Mouse (Mus musculus): ENCODE measurements at regions not wholly inside any gene's neighbourhood (a gene's known extent, or its start where the extent isn't known, plus 50 kb on each side); places are given as distances from the start of the nearest gene placed in this dataset.

DNA sequence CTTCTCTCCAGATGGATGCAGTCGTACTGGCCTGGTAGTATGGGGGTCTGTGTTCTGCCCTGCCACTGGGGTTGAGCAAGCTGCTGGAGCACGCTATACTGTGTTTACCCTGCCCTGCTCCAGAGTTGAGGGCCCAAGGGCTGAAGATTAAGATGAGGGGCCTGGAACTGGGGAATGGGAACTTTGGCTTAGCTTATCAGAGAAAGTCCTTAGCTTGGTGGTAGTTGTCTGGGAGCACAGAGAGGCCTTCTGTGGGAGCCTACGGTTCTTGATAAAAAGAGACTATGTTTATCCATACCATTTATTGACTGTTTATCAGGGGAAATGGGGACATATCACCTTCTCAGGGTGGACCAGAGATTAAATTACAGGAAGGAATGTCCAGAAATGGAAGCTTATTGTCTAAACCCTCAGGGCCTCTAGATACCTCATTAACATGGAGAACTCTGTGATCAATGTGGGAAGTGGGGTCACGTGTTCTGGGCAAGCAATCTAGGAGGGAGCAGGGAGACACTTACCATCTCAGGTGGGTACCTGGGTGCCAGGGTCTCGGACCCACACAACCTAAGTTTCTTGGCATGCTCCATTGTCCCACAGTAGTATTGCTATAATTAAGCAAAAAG is 58.7 kb downstream of the Mycn start:
- in situ Hi-C loops (cut with MboI, MseI) = no loop called here

DNA sequence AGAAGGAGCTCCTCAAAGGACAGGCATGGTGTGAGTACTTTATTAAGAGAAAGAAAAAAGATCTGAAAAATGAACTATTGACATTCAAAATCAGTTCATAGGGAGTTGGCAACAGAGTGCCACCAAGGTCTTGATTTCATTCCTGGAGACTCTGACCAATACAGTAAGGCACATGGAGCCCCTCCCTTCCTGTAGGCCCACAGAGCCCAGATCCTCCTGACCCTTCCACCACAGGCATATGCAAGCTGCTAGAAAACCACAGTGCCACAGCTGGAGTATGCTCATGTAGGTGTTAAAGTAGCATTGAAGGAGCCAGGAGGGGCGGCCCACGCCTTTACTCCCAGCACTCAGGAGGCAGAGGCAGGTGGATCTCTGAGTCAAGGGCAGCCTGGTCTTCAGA is 63.7 kb downstream of the Mycn start:
- in situ Hi-C loops (cut with MboI, MseI) = no loop called here

DNA sequence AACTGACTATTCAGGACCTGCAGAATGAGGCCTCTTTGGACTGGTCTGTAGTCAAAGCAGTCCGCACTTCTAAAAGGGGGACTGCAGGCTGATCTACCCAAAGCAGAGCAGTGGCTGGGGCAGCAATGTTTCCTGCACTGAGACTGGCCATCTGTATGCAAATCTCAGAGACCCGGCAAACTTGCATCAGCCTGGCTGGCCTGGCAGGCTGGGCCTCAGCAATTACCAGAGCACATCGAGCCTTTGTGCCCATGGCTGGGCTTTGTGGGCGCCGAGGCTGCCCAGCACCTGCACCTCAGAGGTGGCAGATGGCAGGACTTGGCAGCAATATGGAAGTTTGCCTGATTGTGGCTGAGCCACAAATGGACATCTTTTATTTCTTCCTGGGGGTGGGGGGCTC is 64.2 kb downstream of the Mycn start:
- in situ Hi-C loops (cut with MboI, MseI) = no loop called here

DNA sequence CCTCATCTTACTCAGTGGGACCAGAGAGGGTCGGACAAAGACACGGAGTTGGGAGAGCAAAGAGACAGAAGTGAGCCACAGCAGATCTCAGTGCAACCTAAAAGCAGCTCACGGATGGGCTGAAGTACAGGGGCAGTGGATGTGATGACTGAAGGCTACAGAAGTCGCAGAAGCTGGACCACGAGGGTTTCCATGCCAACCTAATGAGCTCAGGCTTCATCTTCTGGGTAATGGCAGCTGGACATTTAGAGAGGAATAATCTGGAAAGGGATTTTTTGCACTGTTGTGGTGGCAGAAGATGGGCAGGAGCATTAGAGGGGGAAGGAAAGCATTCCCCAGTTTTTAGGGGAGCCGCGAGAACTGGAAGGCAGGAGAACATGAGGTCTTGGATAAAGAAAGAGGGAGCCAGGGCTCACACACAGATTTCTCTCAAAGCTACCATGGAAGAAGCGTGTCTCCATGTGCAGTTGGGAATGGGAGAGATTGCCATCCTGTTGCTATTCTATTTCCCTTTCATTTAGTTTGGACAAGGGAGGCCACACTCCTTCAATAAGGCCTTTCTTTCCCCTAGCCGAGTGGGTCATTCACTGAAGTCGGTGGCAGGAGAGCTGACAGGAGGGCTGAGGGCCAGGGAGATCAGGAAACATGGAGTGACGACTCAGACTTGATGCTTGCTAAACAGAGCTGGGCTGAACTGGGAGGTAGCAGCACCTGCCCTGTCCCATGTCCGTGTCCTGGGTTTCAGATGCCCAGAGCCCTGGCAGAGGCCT is 65.6 kb downstream of the Mycn start:
- in situ Hi-C loops (cut with MboI, MseI) = no loop called here

DNA sequence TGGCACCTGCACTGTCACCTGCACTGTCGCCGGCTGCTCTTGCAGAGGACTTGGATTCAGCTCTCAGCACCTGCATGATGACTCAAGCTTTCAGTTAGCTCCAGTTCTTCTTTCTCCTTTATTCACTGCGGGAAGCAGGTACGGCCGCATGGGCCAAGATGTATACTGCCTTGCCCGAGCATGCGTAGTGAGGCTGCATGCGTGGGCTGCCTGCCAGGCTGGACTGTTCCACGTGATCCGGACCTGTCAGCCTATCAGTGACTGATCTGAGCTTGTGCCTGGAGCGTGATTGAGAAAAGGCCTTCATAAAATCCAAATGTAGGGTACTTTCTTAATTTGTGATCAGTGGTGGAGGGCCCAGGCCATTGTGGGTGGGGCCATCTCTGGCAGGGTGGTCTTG is 68.2 kb downstream of the Mycn start:
- in situ Hi-C loops (cut with MboI, MseI) = no loop called here

DNA sequence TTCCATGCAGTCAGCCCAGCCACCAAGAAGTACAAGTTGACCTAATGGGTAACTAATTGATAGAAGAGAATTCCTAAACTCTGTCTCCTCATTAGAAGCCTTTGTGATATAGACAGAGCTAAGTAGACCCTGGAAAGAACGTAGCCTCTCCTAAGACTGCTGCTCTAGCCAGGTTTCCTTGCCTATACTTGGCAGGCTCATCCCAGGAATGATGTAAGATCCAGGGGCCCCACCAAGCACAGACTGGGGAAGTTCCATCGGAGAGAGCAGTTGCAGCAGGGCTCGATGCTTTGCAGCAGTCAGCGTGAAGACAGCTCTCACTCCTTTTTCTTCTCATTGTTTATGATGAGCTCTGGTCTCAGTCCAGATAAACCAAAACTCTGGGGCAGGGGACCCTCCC is 68.7 kb downstream of the Mycn start:
- in situ Hi-C loops (cut with MboI, MseI) = no loop called here

DNA sequence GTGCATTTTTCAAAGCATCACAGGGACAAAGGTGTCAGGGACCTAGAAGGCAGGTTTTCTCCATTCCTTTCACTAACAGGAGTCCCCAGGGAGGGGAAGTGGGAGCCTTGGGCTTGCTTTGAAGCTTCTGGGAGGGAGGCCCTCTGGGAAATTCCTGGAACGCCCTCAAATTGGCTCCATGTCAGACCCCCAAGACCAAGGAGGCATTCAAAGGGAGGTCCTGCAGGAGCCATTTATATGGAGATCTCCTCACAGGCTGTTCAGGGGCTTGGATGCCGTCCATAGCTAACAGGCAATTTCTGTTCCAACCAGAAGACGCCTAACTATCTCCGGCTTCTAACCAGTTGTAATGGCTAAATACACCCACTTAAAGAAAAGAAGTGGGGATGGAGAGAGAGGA is 70.4 kb downstream of the Mycn start:
- in situ Hi-C loops (cut with MboI, MseI) = no loop called here

DNA sequence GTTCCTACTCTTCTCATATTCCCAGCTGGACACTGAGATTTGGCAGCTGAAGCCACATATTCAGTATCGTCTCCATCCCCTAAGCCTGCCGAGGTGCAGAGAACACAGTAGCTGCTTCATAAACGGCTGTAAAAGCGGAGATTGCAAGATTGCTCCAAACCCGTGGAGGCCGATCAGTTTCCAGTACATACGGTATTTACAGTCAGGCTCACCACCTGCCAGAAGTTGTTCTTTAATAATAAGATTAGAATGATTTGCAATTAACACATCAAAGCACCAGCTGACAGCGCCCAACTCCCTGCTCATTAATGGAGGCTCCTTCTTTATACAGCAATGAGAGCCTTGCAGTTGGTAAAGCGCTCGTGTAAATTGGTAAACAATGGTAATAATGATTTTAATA is 75.1 kb downstream of the Mycn start:
- in situ Hi-C loops (cut with MboI, MseI) = no loop called here

DNA sequence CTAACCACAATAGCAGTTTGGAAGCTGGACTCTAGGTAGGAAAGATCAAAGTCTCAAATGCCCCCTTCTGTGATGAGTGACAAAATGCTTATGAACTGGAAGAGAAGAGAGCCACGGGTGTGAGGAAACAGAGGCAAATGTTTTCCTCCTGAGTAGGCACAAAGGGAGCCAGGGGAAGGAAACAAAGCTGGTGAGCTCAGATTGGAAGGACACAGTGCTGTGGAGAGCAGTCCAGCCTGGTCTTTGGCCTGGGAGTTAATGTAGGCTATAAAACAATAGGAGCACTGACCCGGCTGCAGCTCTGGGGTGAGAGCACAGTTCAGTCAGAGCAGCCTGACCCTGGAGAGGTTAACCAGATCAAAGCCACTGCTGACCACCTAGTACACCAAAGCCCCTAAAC is 91.0 kb downstream of the Mycn start:
- in situ Hi-C loops (cut with MboI, MseI) = no loop called here

DNA sequence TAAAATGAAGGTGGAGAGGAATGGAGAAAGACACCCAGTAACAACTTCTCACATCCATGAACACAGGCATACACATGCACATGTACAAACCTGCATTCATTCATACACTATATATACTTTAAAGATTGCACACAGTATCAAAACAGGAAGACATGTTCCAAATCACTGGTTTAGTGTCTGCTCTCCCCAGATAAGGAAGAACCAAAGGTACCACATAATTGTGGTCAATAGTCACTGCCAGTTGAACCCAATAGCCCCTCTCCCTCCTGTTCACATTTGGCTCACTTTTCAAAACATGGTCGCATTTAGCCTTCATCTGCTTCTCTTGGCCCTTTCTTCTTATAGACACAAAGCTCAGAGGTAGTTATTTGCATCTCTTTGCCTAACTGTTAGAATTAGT is 95.0 kb downstream of the Mycn start:
- in situ Hi-C loops (cut with MboI, MseI) = no loop called here

DNA sequence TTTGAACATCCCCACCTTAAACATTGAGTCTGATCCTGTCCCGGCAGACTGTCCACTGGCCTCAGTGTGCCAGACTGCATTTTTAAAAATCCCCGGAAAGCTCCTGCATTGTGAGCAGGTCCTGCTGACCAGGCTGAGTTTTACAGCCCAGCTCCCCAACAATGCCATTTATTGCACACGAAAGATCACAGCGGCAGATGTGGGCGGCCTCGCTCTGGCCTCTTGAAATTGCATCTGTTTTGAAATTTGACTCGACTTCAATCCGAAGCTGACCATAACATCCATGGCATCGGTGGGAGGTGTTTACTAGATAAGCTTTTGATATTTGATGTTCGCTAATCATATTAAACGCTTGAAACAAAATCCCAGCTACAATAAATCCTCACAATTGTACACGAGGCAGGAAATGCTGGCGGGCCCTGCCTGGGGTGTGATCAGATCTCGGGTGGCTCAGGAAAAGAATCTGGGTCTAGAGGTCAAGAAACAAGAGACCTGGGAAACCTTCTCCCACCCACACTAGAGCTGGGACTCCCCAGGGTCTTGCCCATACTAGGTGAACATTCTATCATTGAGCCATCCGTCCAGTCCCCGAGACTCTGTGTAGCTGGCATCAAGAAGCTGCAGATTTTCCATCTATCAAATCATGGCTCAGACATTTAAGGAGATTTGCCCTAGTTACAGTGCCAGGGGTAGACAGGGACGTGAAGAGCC is 99.3 kb downstream of the Mycn start:
- in situ Hi-C loops (cut with MboI, MseI) = no loop called here

DNA sequence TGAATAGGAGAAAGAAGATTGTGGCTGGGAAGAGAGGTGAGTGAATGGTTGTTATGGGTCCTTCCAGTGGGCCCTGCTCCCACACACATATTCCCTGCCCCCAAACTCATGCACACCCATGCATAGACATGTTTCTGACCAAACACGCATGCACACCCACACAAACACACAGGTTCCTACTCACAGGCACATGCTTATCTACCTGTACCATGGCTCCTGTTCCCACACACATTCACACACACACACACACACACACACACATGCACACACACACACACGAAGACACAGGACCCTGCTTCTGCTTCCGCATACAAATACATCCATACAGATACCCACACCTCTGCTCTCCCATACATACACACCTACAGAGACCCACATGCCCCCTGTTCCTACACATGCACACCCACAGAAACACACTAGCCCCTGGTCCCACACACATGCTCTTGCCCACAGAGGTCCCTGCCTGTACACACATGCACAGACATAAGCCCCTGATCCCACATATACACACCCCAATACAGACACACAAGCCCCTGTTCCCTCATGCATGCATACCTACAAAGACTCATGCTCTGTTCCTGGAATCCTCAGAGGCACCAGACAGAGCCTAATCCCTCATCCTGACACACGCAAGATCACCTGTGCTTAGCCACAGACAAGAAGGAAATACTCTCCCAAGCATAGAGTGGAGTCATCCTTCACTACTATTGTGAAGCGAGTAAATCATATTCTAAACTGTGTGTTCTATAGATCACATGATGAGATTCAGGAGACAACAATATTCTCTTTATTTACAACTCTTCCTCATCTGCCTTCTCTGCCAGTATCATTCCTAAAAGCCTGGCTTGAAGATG is 100.1 kb downstream of the Mycn start:
- in situ Hi-C loops (cut with MboI, MseI) = no loop called here

DNA sequence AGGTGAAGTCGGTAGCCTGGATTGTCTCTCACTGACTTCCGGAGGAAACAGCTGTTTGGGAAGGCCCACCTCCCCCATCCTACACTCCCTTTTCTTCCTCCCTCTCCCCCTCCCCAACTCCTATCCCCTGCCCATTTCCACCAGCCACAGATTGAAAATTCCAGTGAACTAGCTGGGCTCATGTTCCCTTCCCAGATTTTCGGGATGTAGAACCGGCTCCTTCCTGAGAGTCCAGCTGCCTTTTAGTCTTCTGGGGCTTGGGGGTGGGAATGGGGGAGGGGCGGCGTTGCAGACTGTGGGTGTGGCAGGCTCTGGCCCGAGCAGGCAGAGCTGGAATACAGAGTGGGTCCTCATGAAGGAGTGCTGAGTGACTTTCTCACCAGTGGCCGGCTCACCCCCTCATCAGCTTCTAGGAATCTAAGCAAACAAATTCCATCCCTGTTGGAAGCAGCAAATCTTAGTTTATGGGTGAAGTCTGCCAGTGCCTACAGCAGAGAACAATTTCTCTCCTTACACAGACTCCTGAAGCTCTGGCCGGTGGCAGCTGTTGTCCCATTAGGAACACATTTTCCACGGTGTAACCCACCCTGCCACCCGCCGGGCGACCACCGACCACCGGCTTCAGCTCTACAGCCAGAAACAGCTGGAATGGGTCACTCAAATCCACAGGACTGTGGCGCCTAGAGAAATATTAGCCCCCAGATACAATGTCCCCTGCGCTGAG is 100.9 kb downstream of the Mycn start:
- in situ Hi-C loops (cut with MboI, MseI) = no loop called here

DNA sequence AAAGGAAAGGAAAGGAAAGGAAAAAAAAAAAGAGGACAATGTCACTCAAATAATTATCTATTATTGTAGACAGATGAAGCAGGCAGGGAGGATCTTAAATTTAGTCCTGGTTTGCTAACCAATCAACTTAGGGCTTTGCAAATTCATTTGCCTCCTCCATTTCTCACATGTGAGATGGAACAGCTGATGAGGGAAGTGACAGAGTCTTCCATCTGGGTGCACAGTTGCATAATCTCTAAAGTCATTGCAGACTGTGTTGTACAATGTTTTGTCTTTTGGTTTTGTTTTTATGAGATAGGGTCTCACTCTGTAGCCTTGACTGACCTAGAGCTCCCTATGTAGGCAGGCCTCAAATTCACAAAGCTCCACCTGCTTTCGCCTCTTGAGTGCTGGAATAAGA is 103.9 kb downstream of the Mycn start:
- in situ Hi-C loops (cut with MboI, MseI) = no loop called here

DNA sequence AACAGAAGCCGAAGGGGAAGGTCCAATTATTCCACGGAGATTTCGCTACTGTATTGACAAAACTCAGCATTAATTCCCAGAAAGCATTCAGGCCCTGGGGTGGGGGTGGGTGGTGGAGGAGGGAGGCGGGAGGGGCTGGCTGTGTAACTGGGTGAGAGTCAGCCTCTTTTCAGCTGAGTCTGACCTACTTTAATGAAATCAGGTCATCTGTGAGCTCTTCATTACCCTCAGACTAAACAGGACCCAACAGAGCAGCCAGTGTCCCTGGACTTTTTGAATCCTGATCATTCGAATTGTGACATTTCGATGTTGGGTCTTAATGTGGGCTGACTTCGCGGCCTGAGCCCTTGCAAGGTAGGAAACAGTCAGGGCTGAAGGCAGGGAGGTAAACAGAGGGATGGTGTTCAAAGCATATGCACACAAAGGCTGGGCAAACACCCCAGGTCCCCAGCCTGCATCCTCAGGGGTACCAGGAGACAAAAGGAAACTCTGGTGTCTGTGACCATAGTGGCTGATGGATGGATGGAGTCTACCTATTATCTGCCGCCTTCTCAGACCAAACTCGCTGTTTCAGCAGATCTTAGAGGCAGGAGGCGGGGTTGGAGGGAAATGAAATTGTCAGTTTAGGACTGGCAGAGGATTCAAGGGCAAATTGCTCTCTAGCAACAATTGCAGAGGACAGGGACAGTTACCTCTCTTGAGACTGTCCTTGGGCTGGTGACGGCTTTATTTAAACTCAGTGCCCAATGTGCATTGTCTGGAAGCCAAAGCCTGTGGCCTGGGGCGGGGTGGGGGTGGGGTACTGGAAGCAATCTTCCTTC is 113.7 kb downstream of the Mycn start:
- in situ Hi-C loops (cut with MboI, MseI) = no loop called here

DNA sequence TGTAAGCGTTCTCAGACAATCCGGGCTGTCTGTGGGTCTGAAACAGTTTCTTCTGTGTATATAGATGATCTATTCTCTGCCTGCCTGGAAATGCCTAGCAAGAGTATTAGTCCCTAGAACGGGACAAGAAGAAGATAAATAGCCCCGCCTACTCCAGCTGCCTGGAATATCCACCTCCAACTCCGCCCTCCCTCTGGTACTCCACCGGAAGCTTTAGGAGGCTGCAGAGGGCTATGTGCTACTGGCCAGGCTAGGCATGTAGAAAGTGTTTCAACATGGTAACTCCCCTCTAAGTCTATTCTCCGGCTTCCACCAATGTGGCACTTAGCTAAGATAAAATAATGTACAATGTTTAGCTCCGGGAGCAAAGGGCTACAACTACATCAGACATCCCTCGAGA is 114.3 kb downstream of the Mycn start:
- in situ Hi-C loops (cut with MboI, MseI) = no loop called here

DNA sequence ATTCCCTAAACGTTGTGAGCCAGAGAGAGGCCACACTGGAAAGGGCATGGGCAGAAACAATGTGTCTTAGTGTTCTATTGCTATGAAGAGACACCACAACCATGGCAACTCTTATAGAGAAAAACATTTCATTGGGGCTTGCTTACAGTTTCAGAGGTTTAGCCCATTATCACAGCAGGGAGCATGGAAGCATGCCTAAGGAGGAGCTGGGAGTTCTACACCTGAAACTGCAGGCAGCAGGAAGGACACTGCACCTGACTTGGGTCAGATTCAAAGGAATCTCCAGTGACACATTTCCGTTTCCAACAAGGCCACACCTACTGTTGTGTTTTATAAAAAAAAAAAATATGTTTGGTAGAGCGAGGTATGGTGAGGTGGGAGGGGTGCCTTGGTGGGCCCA is 115.3 kb downstream of the Mycn start:
- in situ Hi-C loops (cut with MboI, MseI) = no loop called here

DNA sequence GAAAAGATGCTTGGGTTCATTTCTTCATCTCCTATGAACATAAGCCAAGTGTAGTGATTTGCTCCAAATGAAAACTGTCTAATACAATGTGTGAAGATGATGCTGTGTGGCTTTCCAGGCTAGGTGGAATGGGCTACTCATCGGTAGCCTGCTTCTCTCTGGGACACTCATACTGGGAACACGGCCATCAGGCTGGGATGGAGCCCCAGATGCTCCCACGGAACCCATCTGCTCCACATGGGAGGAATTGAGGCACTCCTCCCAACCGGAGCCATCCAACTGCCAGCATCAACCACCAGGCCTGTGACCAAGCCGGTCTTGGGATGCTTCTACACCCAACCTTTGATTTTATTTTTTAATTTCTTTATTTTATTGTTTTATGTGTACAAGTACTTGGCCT is 115.9 kb downstream of the Mycn start:
- in situ Hi-C loops (cut with MboI, MseI) = no loop called here

DNA sequence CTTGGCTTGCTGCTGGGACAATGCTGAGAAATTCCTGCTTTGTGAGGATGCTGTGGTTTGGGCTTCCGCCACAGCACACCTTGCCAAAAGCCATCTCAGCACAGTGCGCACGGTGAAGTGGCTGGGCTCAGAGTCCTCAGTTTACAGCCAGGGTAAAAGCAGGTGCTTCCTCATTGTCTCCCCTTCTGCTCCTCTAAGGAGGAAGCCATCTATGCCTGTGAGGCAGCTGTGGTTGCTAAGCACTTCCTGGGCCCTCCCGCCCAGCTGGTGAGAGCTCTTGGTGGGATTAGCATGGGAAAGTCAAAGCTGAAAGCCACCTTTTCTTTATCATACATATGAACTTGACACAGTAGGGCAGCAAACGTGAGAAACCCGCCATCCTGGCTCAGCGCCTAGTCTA is 120.2 kb downstream of the Mycn start:
- in situ Hi-C loops (cut with MboI, MseI) = no loop called here

DNA sequence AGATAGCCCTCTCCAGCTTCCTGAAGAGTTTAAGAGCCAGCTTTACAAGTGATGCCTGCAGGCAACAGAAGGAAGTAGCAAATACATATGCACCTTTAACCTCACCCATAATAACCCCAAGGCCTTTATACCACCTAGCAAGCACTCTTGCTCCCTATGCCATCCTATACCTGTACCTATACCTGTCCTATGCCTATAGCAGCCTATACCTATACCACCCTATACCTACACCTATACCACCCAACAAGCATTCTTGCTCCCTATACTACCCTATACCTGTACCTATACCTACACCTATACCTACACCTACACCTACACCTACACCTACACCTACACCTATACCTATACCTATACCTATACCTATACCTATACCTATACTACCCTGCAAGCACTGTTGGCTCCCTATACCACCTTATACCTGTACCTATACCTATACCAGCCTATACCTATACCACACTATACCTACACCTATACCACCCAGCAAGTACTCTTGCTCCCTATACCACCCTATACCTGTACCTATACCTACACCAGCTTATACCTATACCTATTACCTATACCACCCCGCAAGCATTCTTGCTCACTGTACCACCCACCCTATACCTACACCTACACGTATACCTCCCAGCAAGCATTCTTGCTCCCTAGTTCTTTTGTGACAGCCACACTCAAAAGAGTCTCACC is 120.9 kb downstream of the Mycn start:
- in situ Hi-C loops (cut with MboI, MseI) = no loop called here
